Mouse (Mus musculus): Measurements from ENCODE around the gene Ghr. TPM values are rescaled to one million over a fixed set of nuclear protein-coding genes. Genes with fewer than 3 reads are reported as not detected.

Ghr gene
- total RNA-seq, 4 experiments from 2014 or later = 14.5 to 15.9 (median 14.8) TPM

DNA sequence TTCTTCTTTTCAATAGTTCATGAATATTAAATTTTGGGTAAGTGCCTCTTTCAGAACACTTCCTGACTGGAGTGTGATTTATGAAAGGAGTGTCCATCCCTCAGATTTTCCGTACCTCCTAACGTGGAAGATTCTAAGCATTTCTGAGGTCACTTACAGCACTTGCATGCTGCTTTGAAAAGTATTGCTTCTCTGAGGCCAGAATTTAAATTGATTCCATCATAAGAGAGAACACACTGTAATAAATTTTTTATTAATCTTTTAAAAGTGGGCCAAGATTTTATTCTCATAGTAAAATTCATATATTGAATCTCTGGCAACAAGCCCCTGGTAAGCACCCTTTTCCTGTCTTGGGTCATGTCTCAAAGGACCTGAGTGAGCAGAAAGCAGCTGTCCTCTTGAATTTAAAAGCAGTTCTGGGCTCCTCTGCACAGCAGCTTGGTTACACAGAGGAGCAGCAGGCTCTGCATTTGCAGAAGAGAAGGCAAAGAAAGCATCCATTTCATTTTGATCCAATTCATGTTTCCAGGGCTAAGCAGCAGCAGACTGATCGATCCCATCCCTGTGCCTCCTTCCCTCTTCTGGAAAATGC is 46.9 kb downstream of the Ghr start:
- no peak for DNase-seq (ENCODE audit: low spot score in 2 of 2)

GRCm38 (mm10) chr15:3514027-3514426 is 69.3 kb downstream of the Ghr start:
- DNase-seq (ENCODE audit: low spot score in 2 of 2) = no peak

- no peak for DNase-seq (ENCODE audit: low spot score in 2 of 2)
These were observed 70.9 kb downstream of the Ghr start for GRCm38 (mm10) chr15:3512380-3512779.

DNA sequence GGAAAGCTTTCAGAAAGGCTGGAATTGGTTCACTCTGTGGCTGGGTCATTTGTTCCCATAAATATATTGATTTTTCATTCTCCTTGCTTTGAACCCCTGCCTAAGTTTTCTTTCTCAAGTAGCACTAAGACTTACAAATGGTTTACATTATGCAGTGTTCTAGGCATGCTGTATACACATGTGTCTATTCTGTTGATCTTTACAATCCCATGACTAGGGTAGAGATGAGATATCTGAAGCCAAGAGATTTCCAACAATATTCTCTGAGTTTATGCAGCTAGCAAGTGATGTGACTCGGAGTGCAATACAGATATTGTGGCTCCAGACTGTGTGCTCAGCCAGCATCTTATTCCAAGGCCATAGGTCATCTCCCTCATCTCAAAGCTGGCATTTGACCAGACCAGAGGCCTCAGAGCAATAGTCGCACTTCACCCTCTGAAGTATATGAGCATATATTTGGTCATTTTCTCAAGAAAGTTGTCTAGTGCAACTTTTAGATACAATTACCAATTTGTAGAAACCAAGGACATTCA is 71.6 kb downstream of the Ghr start:
- no peak for DNase-seq (ENCODE audit: low spot score in 2 of 2)

- no peak for DNase-seq (ENCODE audit: low spot score in 2 of 2)
These were observed 74.2 kb downstream of the Ghr start for GRCm38 (mm10) chr15:3509089-3509488.

- no peak for DNase-seq (ENCODE audit: low spot score in 2 of 2)
These were observed 76.0 kb downstream of the Ghr start for GRCm38 (mm10) chr15:3507329-3507728.

- DNase-seq (ENCODE audit: low spot score in 2 of 2) = no peak
These were observed 78.6 kb downstream of the Ghr start for GRCm38 (mm10) chr15:3504700-3505099.

GRCm38 (mm10) chr15:3501683-3502082 is 81.6 kb downstream of the Ghr start:
- DNase-seq (ENCODE audit: low spot score in 2 of 2) = no peak

DNA sequence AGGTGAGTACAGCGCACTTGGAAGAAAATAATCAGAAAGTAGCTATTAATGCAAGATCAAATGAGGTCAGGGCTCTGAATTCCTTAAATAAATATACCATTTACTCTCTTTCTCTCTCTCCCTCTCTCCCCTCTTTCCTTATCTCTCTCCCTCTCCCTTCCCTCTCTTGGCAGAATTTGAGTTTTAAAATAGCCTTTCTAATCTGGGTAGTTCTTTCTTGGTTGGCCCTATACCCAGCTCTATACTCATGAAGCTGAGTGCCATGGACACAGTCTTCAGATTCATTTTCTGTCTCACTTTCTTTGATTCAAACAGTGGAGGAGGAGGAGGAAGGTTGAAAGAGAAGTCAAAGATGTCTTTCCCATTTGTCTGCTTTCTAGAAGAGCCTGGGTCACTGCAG is 84.3 kb downstream of the Ghr start:
- no peak for DNase-seq (ENCODE audit: low spot score in 2 of 2)

DNA sequence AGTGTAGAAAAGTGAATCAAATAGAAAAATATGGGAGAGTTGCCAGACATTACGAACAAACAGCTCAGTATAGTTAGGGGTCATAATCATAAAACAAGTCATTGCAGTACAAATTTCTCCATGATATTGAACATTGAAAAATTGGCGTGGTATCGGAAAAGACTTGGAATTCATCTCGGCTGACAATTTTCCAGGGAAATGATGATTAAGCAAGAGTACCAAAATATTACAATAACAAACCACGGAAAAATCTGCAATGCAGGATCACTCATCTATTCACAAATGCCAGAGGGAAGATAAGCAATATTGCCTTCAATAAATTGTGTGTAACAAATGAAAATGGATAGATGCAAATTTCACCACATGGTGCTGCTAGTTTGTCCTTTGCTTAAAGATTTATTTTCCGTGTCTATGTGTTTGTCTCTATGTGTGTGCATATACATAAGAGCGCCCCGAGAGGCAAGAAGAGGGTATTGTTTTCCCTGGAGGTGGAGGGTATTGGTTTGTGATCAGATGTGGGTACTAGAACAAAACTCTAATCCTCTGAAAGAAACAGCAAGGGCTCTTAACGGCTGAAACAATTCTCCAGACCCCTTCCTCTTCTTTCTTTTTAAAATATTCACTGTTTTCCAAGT is 85.2 kb downstream of the Ghr start:
- no peak for DNase-seq (ENCODE audit: low spot score in 2 of 2)

DNA sequence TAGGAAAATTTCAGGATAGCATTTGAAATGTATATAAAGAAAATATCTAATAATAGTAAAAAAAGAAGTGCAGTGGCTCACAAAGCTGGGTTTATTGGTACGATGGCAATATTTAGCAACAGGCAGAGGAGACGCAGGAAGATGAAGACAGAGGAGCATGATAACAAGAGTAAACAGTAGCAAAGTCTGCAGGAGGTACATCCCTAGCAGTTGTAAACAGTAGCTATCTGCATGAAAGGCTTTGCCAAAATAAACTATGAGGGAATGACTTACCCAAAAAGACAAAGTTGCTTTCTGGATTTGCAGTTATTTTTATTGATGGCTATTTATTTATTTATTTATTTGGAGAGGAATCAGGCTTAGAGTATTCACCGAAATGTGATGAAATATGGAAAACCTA is 92.4 kb downstream of the Ghr start:
- no peak for DNase-seq (ENCODE audit: low spot score in 2 of 2)

DNA sequence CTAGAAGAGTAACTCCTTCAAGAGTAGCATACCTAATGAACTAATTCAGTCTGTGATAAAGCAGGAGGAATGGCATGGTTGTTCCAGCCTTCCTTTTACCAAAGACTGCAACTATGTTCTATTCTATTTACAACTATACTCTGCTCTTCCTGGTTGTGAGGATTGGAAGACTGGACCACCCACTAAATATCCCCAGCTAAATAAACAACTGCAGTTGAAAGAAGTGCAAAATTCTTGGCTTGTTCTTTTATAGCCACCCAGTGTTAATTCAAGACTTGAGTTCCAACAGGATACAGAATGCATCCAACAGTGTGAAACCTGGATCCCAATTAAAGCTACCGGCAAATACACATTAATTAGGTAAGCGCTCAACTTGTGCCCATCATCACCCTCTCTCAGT is 93.3 kb downstream of the Ghr start:
- DNase-seq (ENCODE audit: low spot score in 2 of 2) = no peak

- DNase-seq (ENCODE audit: low spot score in 2 of 2) = no peak
These were observed 94.1 kb downstream of the Ghr start for GRCm38 (mm10) chr15:3489180-3489579.

- no peak for DNase-seq (ENCODE audit: low spot score in 2 of 2)
These were observed 94.7 kb downstream of the Ghr start for GRCm38 (mm10) chr15:3488601-3489000.

DNA sequence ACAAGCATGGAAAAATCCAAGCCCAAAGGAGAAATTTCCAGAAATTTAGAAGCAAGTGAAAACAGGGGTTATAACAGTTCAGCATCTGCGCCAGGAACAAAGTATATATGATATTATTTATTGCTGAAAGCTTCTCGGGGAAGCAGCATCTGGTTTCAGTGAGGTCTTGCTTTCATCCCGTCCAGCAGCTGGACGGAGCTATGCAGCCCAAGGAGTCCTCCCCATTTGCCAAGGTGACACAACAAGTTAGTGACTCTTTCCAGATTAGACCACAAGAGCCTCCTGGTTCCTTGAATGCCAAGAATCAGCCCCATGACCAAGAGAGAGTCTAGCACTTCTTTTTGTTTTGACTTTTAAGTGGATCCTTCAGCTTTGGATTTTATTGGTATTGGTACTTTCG is 96.6 kb downstream of the Ghr start:
- no peak for DNase-seq (ENCODE audit: low spot score in 2 of 2)

- no peak for DNase-seq (ENCODE audit: low spot score in 2 of 2)
These were observed 97.9 kb downstream of the Ghr start for GRCm38 (mm10) chr15:3485367-3485766.

- no peak for DNase-seq (ENCODE audit: low spot score in 2 of 2)
These were observed 99.8 kb downstream of the Ghr start for GRCm38 (mm10) chr15:3483451-3483850.

GRCm38 (mm10) chr15:3469230-3469629 is 114.1 kb downstream of the Ghr start:
- no peak for DNase-seq (ENCODE audit: low spot score in 2 of 2)

- no peak for DNase-seq (ENCODE audit: low spot score in 2 of 2)
These were observed 116.7 kb downstream of the Ghr start for GRCm38 (mm10) chr15:3466608-3467007.

- no peak for DNase-seq (ENCODE audit: low spot score in 2 of 2)
These were observed 118.5 kb downstream of the Ghr start for GRCm38 (mm10) chr15:3464754-3465153.

- DNase-seq (ENCODE audit: low spot score in 2 of 2) = no peak
These were observed 126.7 kb downstream of the Ghr start for GRCm38 (mm10) chr15:3456543-3456942.

- DNase-seq (ENCODE audit: low spot score in 2 of 2) = no peak
These were observed 127.7 kb downstream of the Ghr start for GRCm38 (mm10) chr15:3455572-3455971.

GRCm38 (mm10) chr15:3452080-3452752 is 131.1 kb downstream of the Ghr start:
- DNase-seq (ENCODE audit: low spot score in 2 of 2) = no peak

All from left cerebral cortex, adult 8-10 months (tissue).